Mouse (Mus musculus): ENCODE measurements around the gene Aqp9.

DNA sequence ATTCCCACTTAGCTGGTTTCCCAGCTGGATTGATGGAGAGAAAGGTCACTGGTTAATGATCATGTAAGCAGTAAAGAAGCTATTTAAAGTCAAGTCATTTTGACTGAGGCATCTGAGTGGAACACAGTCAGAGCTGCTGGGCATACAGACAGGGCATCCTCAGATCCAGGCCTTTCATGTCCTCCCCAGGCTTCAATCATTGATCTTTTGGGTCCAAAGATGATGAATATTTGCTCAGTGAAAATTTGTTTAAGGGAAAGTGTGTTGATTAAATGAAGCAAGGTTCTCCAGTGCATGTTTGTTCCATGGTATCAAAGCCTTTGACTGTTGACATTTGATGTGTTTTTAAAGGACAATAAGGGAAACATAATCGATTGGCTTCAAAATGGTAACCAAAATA lies 7.2 kb upstream of the Aqp9 start:
- TF ChIP-seq CTCF (IDR thresholded peaks at IDR 0.05; ENCODE audit: control insufficient read depth, insufficient read depth, insufficient read length) (no peak), USF1 (IDR thresholded peaks at IDR 0.05; ENCODE audit: low read depth) (no peak), MAX (IDR thresholded peaks at IDR 0.05) (no peak), FOSL1 (IDR thresholded peaks at IDR 0.05; ENCODE audit: insufficient read depth, low read length, poor library complexity, severe bottlenecking) (no peak)
